Comparison of ENCODE assay signal across 13 mouse cellular contexts in genomic region chr2:35502561-35502960, GRCm38 (mm10). TPM values are rescaled to one million over a fixed set of nuclear protein-coding genes. Genes with fewer than 3 reads are reported as not detected.
DNase-seq lines count a peak whose midpoint lies in the region; ATAC-seq and TF ChIP-seq lines count a peak whose summit lies in the region.
"Had no signal": no experiment of that assay in that cellular context is flagged by ENCODE, and none has a peak within 500 bp of the region (broad histone marks: within the 10 kb centered on the region; RNA-seq: fewer than 3 reads in every experiment).

No protein-coding gene starts in this region.

- intact Hi-C loops in heart, adult 2 months (cut with DNase I) = no loop called here

- no peak for TF ChIP-seq CTCF in heart, adult 2 months (IDR thresholded peaks at IDR 0.05)
- no peak for TF ChIP-seq CTCF in liver, postnatal 0 days (IDR thresholded peaks at IDR 0.05; ENCODE audit: low read depth)

- 68% methylated on average over 3 of the region's 3 CpGs for WGBS in heart, embryonic 11.5 days (ENCODE audit: insufficient replicate concordance)
- WGBS in heart, adult 2 months = 83% methylated on average over 3 of the region's 3 CpGs
- WGBS in limb, embryonic 10.5 days = 86% methylated on average over 3 of the region's 3 CpGs
- 71% methylated on average over 3 of the region's 3 CpGs for WGBS in liver, postnatal 0 days (ENCODE audit: insufficient replicate concordance)
- WGBS in midbrain, embryonic 14.5 days = 88% methylated on average over 3 of the region's 3 CpGs

- H3K4me3 ChIP-seq in heart, embryonic 11.5 days (ENCODE audit: low read depth, low read length) = no peak overlapping the region
- H3K4me3 ChIP-seq in heart, adult 2 months = no peak overlapping the region
- H3K4me3 ChIP-seq in megakaryocyte, embryonic 14.5 days (replicated peaks) = peak overlapping the region; percentile 81
- H3K4me3 ChIP-seq in limb, embryonic 10.5 days = no peak overlapping the region
- no peak overlapping the region for H3K4me3 ChIP-seq in liver, postnatal 0 days (ENCODE audit: low read depth, low read length)
- no peak overlapping the region for H3K4me3 ChIP-seq in midbrain, embryonic 14.5 days (replicated peaks; ENCODE audit: low read depth, low read length)
- H3K4me3 ChIP-seq: forebrain, embryonic 15.5 days had no signal

- H3K9me3 ChIP-seq in heart, embryonic 11.5 days (replicated peaks; ENCODE audit: control insufficient read depth, low read length) = no peaks in the 10 kb centered on the region
- H3K9me3 ChIP-seq in megakaryocyte, embryonic 14.5 days = peaks cover 16% of the 10 kb centered on the region
- H3K9me3 ChIP-seq in limb, embryonic 10.5 days (replicated peaks) = no peaks in the 10 kb centered on the region
- peaks cover 4% of the 10 kb centered on the region; the same call in 1 of the 2 replicates for H3K9me3 ChIP-seq in liver, postnatal 0 days (ENCODE audit: low read length)
- no peaks in the 10 kb centered on the region for H3K9me3 ChIP-seq in midbrain, embryonic 14.5 days (ENCODE audit: control insufficient read depth, low read length)
- H3K9me3 ChIP-seq: forebrain, embryonic 15.5 days had no signal

- H3K9ac ChIP-seq in heart, embryonic 11.5 days (ENCODE audit: low read depth, low read length) = no peak overlapping the region
- H3K9ac ChIP-seq in heart, adult 2 months (ENCODE audit: low read depth, low read length) = no peak overlapping the region
- no peak overlapping the region; the same call in 1 of the 2 replicates for H3K9ac ChIP-seq in liver, postnatal 0 days (replicated peaks)
- no peak overlapping the region for H3K9ac ChIP-seq in midbrain, embryonic 14.5 days (replicated peaks; ENCODE audit: low read length)
- H3K9ac ChIP-seq: forebrain, embryonic 15.5 days had no signal

- H3K79me2 ChIP-seq in heart, adult 2 months (replicated peaks; ENCODE audit: control insufficient read depth, insufficient read depth, low read length) = no peaks in the 10 kb centered on the region

- peaks cover 54% of the 10 kb centered on the region for H3K4me1 ChIP-seq in heart, embryonic 11.5 days (ENCODE audit: control insufficient read depth, insufficient read depth, low read length)
- peaks cover 20% of the 10 kb centered on the region for H3K4me1 ChIP-seq in heart, adult 2 months (ENCODE audit: control insufficient read depth, insufficient read depth, low read length)
- peaks cover 98% of the 10 kb centered on the region for H3K4me1 ChIP-seq in megakaryocyte, embryonic 14.5 days
- H3K4me1 ChIP-seq in limb, embryonic 10.5 days = peaks cover 58% of the 10 kb centered on the region
- peaks cover 83% of the 10 kb centered on the region for H3K4me1 ChIP-seq in liver, postnatal 0 days (ENCODE audit: insufficient read depth)
- no peaks in the 10 kb centered on the region for H3K4me1 ChIP-seq in midbrain, embryonic 14.5 days (ENCODE audit: control insufficient read depth, insufficient read depth, low read length)

- TF ChIP-seq EP300 in heart, adult 2 months (IDR thresholded peaks at IDR 0.05; ENCODE audit: insufficient read depth, low read depth, low read length) = no peak
- no peak for TF ChIP-seq EP300 in liver, postnatal 0 days (IDR thresholded peaks at IDR 0.05; ENCODE audit: low read depth)

- H3K36me3 ChIP-seq in heart, embryonic 11.5 days (ENCODE audit: control insufficient read depth, insufficient read depth, low read length) = no peaks in the 10 kb centered on the region
- no peaks in the 10 kb centered on the region for H3K36me3 ChIP-seq in heart, adult 2 months (ENCODE audit: control insufficient read depth, insufficient read depth, low read length)
- peaks cover 43% of the 10 kb centered on the region for H3K36me3 ChIP-seq in megakaryocyte, embryonic 14.5 days (replicated peaks; ENCODE audit: low read length)
- no peaks in the 10 kb centered on the region for H3K36me3 ChIP-seq in limb, embryonic 10.5 days
- no peaks in the 10 kb centered on the region for H3K36me3 ChIP-seq in liver, postnatal 0 days (replicated peaks; ENCODE audit: insufficient read depth, low read length)
- no peaks in the 10 kb centered on the region for H3K36me3 ChIP-seq in midbrain, embryonic 14.5 days (ENCODE audit: control insufficient read depth, insufficient read depth, low read length)
- H3K36me3 ChIP-seq: forebrain, embryonic 15.5 days had no signal

- peak overlapping the region; percentile 89; the same call in 1 of the 2 replicates for H3K27ac ChIP-seq in heart, embryonic 11.5 days (ENCODE audit: low read depth, low read length)
- H3K27ac ChIP-seq in heart, adult 2 months = no peak overlapping the region
- peak overlapping the region; percentile 85 for H3K27ac ChIP-seq in limb, embryonic 10.5 days
- H3K27ac ChIP-seq in liver, postnatal 0 days (ENCODE audit: low read depth) = peak overlapping the region; percentile 89
- H3K27ac ChIP-seq in midbrain, embryonic 14.5 days (replicated peaks; ENCODE audit: low read depth, low read length) = no peak overlapping the region
- H3K27ac ChIP-seq: forebrain, embryonic 15.5 days had no signal

- TF ChIP-seq POLR2A in heart, adult 2 months (IDR thresholded peaks at IDR 0.05; ENCODE audit: insufficient read depth, low read depth, low read length) = no peak

- no peak for ATAC-seq in heart, embryonic 11.5 days (replicated peaks; ENCODE audit: insufficient number of reproducible peaks, low FRiP score, low TSS enrichment)
- no peak for ATAC-seq in megakaryocyte, adult 5-6 weeks (ENCODE audit: poor library complexity, severe bottlenecking)
- ATAC-seq in liver, postnatal 0 days = peak; percentile 24; the same call in 1 of the 2 replicates
- ATAC-seq in midbrain, embryonic 14.5 days (ENCODE audit: low FRiP score, low TSS enrichment) = no peak
- ATAC-seq: forebrain, embryonic 15.5 days had no signal

- no peaks in the 10 kb centered on the region for H3K27me3 ChIP-seq in heart, embryonic 11.5 days (ENCODE audit: control insufficient read depth, insufficient read depth, low read length)
- no peaks in the 10 kb centered on the region for H3K27me3 ChIP-seq in heart, adult 2 months (ENCODE audit: control insufficient read depth, insufficient read depth, low read length)
- H3K27me3 ChIP-seq in megakaryocyte, embryonic 14.5 days (replicated peaks) = no peaks in the 10 kb centered on the region
- no peaks in the 10 kb centered on the region for H3K27me3 ChIP-seq in limb, embryonic 10.5 days (ENCODE audit: low read depth, poor library complexity, severe bottlenecking)
- H3K27me3 ChIP-seq in liver, postnatal 0 days (ENCODE audit: insufficient read depth, low read length) = no peaks in the 10 kb centered on the region
- H3K27me3 ChIP-seq in midbrain, embryonic 14.5 days (ENCODE audit: control insufficient read depth, insufficient read depth, low read length) = no peaks in the 10 kb centered on the region
- H3K27me3 ChIP-seq: forebrain, embryonic 15.5 days had no signal

- DNase-seq in heart, adult 2 months = no peak
- no peak for DNase-seq in limb, embryonic 10.5 days (ENCODE audit: low spot score)
- DNase-seq in liver, postnatal 0 days = no peak
- DNase-seq in right cerebral cortex, adult 18-20 months = no peak
- no peak for DNase-seq in midbrain, embryonic 14.5 days
- DNase-seq: cerebellum, adult 8-10 months; gastrocnemius, postnatal 25 days; lung, postnatal 14 days; thymus, adult 18-20 months had no signal

- no peak overlapping the region for H3K4me2 ChIP-seq in heart, embryonic 11.5 days
- peak overlapping the region; percentile 46; the same call in 1 of the 2 replicates for H3K4me2 ChIP-seq in liver, postnatal 0 days (ENCODE audit: low read depth, low read length)
- no peak overlapping the region for H3K4me2 ChIP-seq in midbrain, embryonic 14.5 days (ENCODE audit: low read length)
- H3K4me2 ChIP-seq: forebrain, embryonic 15.5 days had no signal

RNA-seq across cellular contexts. Expression of gene Ggta1, which starts 39.5 kb away (rescaled TPM):
- polyA plus RNA-seq in heart, embryonic 11.5 days (2014; fragmentation: Nextera tagmentation; extraction: Ambion mirVana) = 38.1 and 42.1 TPM in 2 replicates
- 10 to 100 TPM; 15.4 to 15.5 TPM for total RNA-seq in heart, adult 2 months (2021)
- 8.6 and 16.0 TPM in 2 replicates for polyA plus RNA-seq in heart, adult 2 months (2012; rRNA removed)
- polyA plus RNA-seq in megakaryocyte, embryonic 14.5 days (2012; ENCODE audit: insufficient read depth, low replicate concordance) = 1.9 and 6.5 TPM in 2 replicates
- 41.7 and 51.1 TPM in 2 replicates for total RNA-seq in megakaryocyte, adult 5-6 weeks (2015)
- 68.3 and 71.2 TPM in 2 replicates for total RNA-seq in megakaryocyte, adult 5-6 weeks (2017)
- 6.5 and 6.6 TPM in 2 replicates for polyA plus RNA-seq in limb, embryonic 10.5 days (2016; fragmentation: Nextera tagmentation; extraction: Ambion mirVana)
- polyA plus RNA-seq in liver, postnatal 0 days (2015; fragmentation: Nextera tagmentation; extraction: Ambion mirVana) = 5.2 and 6.2 TPM in 2 replicates
- 2.8 and 5.6 TPM in 2 replicates for polyA plus RNA-seq in midbrain, embryonic 14.5 days (2014; fragmentation: Nextera tagmentation; extraction: Ambion mirVana)

RNA-seq across cellular contexts. Expression of gene Dab2ip, which starts 55.5 kb away (rescaled TPM):
- polyA plus RNA-seq in heart, embryonic 11.5 days (2014; fragmentation: Nextera tagmentation; extraction: Ambion mirVana) = 49.0 and 49.1 TPM in 2 replicates
- total RNA-seq in heart, adult 2 months (2021) = 10 to 100 TPM; 45.6 to 47.9 TPM
- 34.5 and 37.5 TPM in 2 replicates for polyA plus RNA-seq in heart, adult 2 months (2012; rRNA removed)
- 1.3 and 5.0 TPM in 2 replicates for polyA plus RNA-seq in megakaryocyte, embryonic 14.5 days (2012; ENCODE audit: insufficient read depth, low replicate concordance)
- 3.7 and 4.9 TPM in 2 replicates for total RNA-seq in megakaryocyte, adult 5-6 weeks (2015)
- 2.1 and 2.7 TPM in 2 replicates for total RNA-seq in megakaryocyte, adult 5-6 weeks (2017)
- polyA plus RNA-seq in limb, embryonic 10.5 days (2016; fragmentation: Nextera tagmentation; extraction: Ambion mirVana) = 44.0 and 49.7 TPM in 2 replicates
- 6.9 and 9.1 TPM in 2 replicates for polyA plus RNA-seq in liver, postnatal 0 days (2015; fragmentation: Nextera tagmentation; extraction: Ambion mirVana)
- polyA plus RNA-seq in midbrain, embryonic 14.5 days (2014; fragmentation: Nextera tagmentation; extraction: Ambion mirVana) = 46.4 and 50.6 TPM in 2 replicates

Comparison
In these comparisons a context has a peak if more than half of its experiments do, and no peak if none do; other contexts are left out.
1. H3K27ac ChIP-seq: peak in heart, embryonic 11.5 days (single experiment), limb, embryonic 10.5 days (single experiment) and liver, postnatal 0 days (single experiment); none in heart, adult 2 months (single experiment) and midbrain, embryonic 14.5 days (single experiment).